Mouse (Mus musculus): Measurements from ENCODE around the gene I830077J02Rik. TPM values are rescaled to one million over a fixed set of nuclear protein-coding genes. Genes with fewer than 3 reads are reported as not detected.
A peak's percentile ranks its signal among the peaks of the same experiment; 100 is the strongest.
"Not testable (repeated sequence)": the region's sequence is repeated elsewhere in the genome, so short reads cannot be mapped to it uniquely, and the experiment has no call there.

I830077J02Rik gene
- polyA plus RNA-seq, 1 experiment = 1.4 TPM

DNA sequence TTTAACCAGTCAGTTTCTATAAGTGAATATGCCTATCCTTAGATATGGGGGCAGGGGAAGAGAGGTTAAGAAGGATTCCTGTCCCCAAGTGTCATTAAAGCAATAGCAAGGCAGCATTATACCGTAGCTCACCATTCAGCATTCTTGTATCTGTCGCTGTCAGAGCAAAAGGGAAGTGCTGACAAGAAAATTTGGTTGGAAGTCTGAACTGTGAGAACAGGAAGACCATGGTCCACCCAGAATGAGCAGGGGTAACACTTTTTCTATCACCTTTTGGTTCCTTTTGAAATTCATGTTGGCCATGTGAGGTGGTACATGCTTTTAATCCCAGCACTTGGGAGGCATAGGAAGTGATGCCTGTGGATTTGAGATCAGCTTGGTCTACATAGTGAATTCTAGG lies 1.4 kb downstream of the I830077J02Rik start:
- 90% methylated on average over 2 of the region's 2 CpGs for WGBS
- Histone ChIP-seq H3K4me1 (ENCODE audit: control insufficient read depth, insufficient read depth, low read length) (peaks cover 6% of the 10 kb centered on the region; the same call in 1 of the 2 replicates), H3K4me3 (ENCODE audit: insufficient read depth, low read depth, low read length) (no peak overlapping the region), H3K27me3 (replicated peaks; ENCODE audit: control insufficient read depth, insufficient read depth, low read length) (no peaks in the 10 kb centered on the region), H3K27ac (ENCODE audit: insufficient read depth, low read depth, low read length) (no peak overlapping the region), H3K36me3 (ENCODE audit: control insufficient read depth, insufficient read depth, low read length) (no peaks in the 10 kb centered on the region)
- TF ChIP-seq CTCF (conservative IDR thresholded peaks at IDR 0.05; ENCODE audit: insufficient read depth, insufficient read length, low read depth, low read length) = no peak
- no peak for DNase-seq

- H3K27ac ChIP-seq (ENCODE audit: insufficient read depth, low read depth, low read length) = no peak overlapping the region
- H3K27me3 ChIP-seq (replicated peaks; ENCODE audit: control insufficient read depth, insufficient read depth, low read length) = no peaks in the 10 kb centered on the region
- H3K36me3 ChIP-seq (ENCODE audit: control insufficient read depth, insufficient read depth, low read length) = no peaks in the 10 kb centered on the region
- H3K4me3 ChIP-seq (ENCODE audit: insufficient read depth, low read depth, low read length) = no peak overlapping the region
- WGBS = 79% methylated on average over 7 of the region's 7 CpGs
- TF ChIP-seq POLR2A (IDR thresholded peaks at IDR 0.05; ENCODE audit: low read depth, low read length) (no peak), CTCF (conservative IDR thresholded peaks at IDR 0.05; ENCODE audit: insufficient read depth, insufficient read length, low read depth, low read length) (no peak)
- DNase-seq = no peak
- peaks cover 6% of the 10 kb centered on the region; the same call in 1 of the 2 replicates for H3K4me1 ChIP-seq (ENCODE audit: control insufficient read depth, insufficient read depth, low read length)
These were observed 2.6 kb downstream of the I830077J02Rik start for GRCm38 (mm10) chr3:105929821-105930220.

GRCm38 (mm10) chr3:105928781-105929180 lies 3.7 kb downstream of the I830077J02Rik start:
- Histone ChIP-seq H3K27ac (ENCODE audit: insufficient read depth, low read depth, low read length) (no peak overlapping the region), H3K36me3 (ENCODE audit: control insufficient read depth, insufficient read depth, low read length) (no peaks in the 10 kb centered on the region), H3K4me3 (ENCODE audit: insufficient read depth, low read depth, low read length) (no peak overlapping the region), H3K4me1 (ENCODE audit: control insufficient read depth, insufficient read depth, low read length) (peaks cover 3% of the 10 kb centered on the region; the same call in 1 of the 2 replicates), H3K27me3 (replicated peaks; ENCODE audit: control insufficient read depth, insufficient read depth, low read length) (no peaks in the 10 kb centered on the region)
- TF ChIP-seq POLR2A (IDR thresholded peaks at IDR 0.05; ENCODE audit: low read depth, low read length) (no peak), CTCF (conservative IDR thresholded peaks at IDR 0.05; ENCODE audit: insufficient read depth, insufficient read length, low read depth, low read length) (no peak)
- 87% methylated on average over 6 of the region's 6 CpGs for WGBS
- no peak for DNase-seq

- no peak for DNase-seq
- no peak for TF ChIP-seq CTCF (conservative IDR thresholded peaks at IDR 0.05; ENCODE audit: insufficient read depth, insufficient read length, low read depth, low read length)
- Histone ChIP-seq H3K36me3 (ENCODE audit: control insufficient read depth, insufficient read depth, low read length) (no peaks in the 10 kb centered on the region), H3K4me1 (ENCODE audit: control insufficient read depth, insufficient read depth, low read length) (peaks cover 3% of the 10 kb centered on the region; the same call in 1 of the 2 replicates), H3K4me3 (ENCODE audit: insufficient read depth, low read depth, low read length) (no peak overlapping the region), H3K27ac (ENCODE audit: insufficient read depth, low read depth, low read length) (no peak overlapping the region), H3K27me3 (replicated peaks; ENCODE audit: control insufficient read depth, insufficient read depth, low read length) (no peaks in the 10 kb centered on the region)
- 76% methylated on average over 3 of the region's 3 CpGs for WGBS
These were observed 4.3 kb downstream of the I830077J02Rik start for GRCm38 (mm10) chr3:105928195-105928569.

DNA sequence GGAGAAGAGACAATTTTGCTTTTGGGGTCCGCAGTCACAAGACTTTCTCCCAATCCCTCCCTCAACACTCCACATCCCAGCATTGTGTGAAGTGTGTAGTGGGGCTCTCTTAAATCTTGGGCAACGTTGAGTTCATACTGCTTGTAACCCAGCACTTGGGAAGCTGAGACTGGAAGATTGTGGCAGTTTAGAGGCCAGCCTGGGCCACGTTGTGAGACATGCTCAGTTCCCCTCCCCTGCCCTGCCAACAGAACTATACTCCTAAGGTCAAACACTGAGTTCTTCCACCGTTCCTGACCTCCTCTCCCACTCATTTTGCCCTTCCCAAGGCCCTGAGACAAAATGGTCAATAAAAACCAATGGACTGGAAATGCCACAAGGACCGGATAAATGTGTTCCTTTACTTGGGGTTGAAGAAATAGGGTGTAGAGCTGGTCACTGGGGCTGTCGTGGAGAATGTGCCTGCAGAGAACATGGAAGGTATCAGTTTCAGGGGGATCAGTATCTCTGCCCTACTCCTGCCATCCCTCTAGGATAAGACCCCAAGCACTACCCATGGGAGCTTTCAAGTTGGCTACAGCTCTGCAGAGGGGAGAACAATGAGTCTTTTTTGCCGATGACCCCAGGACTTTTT lies 4.8 kb downstream of the I830077J02Rik start:
- DNase-seq = peak; percentile 38
- 39% methylated on average over 7 of the region's 7 CpGs for WGBS
- no peak overlapping the region for H3K27ac ChIP-seq (ENCODE audit: insufficient read depth, low read depth, low read length)

DNA sequence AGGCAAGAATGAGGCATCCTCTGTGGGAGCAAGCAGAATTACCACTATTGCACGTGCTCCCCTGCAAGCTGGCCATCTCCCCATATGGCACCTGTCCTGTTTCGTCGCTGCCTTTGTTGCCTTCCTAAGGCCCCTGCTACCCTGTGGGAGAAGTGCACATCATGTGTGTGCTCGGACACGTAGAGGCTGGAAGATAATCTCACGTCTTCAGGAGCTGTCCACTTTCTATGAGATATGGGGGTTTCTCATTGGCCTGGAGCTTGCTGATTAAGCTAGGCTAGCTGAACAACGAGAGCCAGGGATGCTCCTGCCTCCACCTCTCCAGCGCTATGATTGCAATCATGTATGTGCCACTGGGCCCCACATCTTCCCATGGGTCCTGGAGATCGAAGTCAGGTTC lies 7.8 kb downstream of the I830077J02Rik start:
- H3K27ac ChIP-seq (ENCODE audit: insufficient read depth, low read depth, low read length) = no peak overlapping the region
- TF ChIP-seq POLR2A (IDR thresholded peaks at IDR 0.05; ENCODE audit: low read depth, low read length) (no peak), CTCF (conservative IDR thresholded peaks at IDR 0.05; ENCODE audit: insufficient read depth, insufficient read length, low read depth, low read length) (no peak)
- peaks cover 3% of the 10 kb centered on the region; the same call in 1 of the 2 replicates for H3K4me1 ChIP-seq (ENCODE audit: control insufficient read depth, insufficient read depth, low read length)
- DNase-seq = no peak
- H3K4me3 ChIP-seq (ENCODE audit: insufficient read depth, low read depth, low read length) = no peak overlapping the region
- no peaks in the 10 kb centered on the region for H3K27me3 ChIP-seq (replicated peaks; ENCODE audit: control insufficient read depth, insufficient read depth, low read length)
- H3K36me3 ChIP-seq (ENCODE audit: control insufficient read depth, insufficient read depth, low read length) = no peaks in the 10 kb centered on the region
- 90% methylated on average over 9 of the region's 9 CpGs for WGBS

More for the DNA sequence above, 4.8 kb downstream of the I830077J02Rik start:
- Histone ChIP-seq H3K36me3 (ENCODE audit: control insufficient read depth, insufficient read depth, low read length) (no peaks in the 10 kb centered on the region), H3K4me3 (ENCODE audit: insufficient read depth, low read depth, low read length) (no peak overlapping the region), H3K27me3 (replicated peaks; ENCODE audit: control insufficient read depth, insufficient read depth, low read length) (no peaks in the 10 kb centered on the region), H3K4me1 (ENCODE audit: control insufficient read depth, insufficient read depth, low read length) (peaks cover 3% of the 10 kb centered on the region; the same call in 1 of the 2 replicates)
- no peak for TF ChIP-seq POLR2A (IDR thresholded peaks at IDR 0.05; ENCODE audit: low read depth, low read length)
- no peak for TF ChIP-seq CTCF (conservative IDR thresholded peaks at IDR 0.05; ENCODE audit: insufficient read depth, insufficient read length, low read depth, low read length)

DNA sequence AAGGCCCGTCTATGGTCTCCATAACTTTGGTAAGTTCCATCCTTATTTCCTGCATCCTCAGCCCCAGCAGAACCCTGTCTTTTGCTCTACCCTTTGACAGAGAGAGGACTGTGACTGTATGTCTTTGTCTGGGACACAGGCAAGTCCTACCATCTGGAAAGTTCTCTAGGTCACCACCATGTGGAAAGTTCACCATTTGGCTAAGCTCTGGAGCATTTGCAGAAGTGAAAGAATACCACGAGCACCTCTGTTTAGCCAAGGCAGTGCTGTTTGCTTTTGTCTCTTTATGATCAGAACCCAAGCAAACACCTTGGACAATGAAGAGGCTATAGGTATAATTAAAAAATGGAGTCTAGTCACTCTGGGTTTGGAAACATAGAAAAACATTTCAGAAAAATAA lies 10.5 kb downstream of the I830077J02Rik start:
- Histone ChIP-seq H3K27ac (ENCODE audit: insufficient read depth, low read depth, low read length) (no peak overlapping the region), H3K4me1 (ENCODE audit: control insufficient read depth, insufficient read depth, low read length) (no peaks in the 10 kb centered on the region), H3K4me3 (ENCODE audit: insufficient read depth, low read depth, low read length) (no peak overlapping the region), H3K27me3 (replicated peaks; ENCODE audit: control insufficient read depth, insufficient read depth, low read length) (no peaks in the 10 kb centered on the region), H3K36me3 (ENCODE audit: control insufficient read depth, insufficient read depth, low read length) (no peaks in the 10 kb centered on the region)
- no peak for DNase-seq
- TF ChIP-seq CTCF (conservative IDR thresholded peaks at IDR 0.05; ENCODE audit: insufficient read depth, insufficient read length, low read depth, low read length) = no peak
- WGBS = 78% methylated on average over 2 of the region's 2 CpGs

DNA sequence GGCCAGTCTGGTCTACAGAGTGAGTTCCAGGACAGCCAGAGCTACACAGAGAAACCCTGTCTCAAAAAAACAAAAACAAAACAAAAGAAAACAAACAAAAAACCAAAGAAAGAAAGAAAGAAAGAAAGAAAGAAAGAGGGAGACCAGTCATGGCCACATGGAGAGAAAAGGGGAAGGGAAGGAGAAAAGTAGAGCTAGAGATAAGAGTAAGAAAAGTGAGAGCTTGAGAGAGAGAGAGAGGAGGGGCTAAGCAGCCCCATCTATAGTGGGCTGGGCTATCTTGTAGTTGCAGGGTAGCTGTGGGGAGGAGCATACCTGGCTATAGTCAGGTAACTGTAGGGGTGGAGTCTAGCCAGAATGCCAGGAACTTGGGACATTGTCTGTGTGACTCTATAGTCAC lies 11.7 kb downstream of the I830077J02Rik start:
- H3K4me1 ChIP-seq (ENCODE audit: control insufficient read depth, insufficient read depth, low read length); DNase-seq; H3K4me3 ChIP-seq (ENCODE audit: insufficient read depth, low read depth, low read length); H3K36me3 ChIP-seq (ENCODE audit: control insufficient read depth, insufficient read depth, low read length); H3K27me3 ChIP-seq (replicated peaks; ENCODE audit: control insufficient read depth, insufficient read depth, low read length); H3K27ac ChIP-seq (ENCODE audit: insufficient read depth, low read depth, low read length): not testable (repeated sequence)

All from kidney, adult 2 months (tissue).